Mouse (Mus musculus) kidney, postnatal 10 days (tissue): ENCODE measurements around the gene Pitpnb.

Source experiments
- DNase-seq: peaks from one replicate; pipeline ENCODE4 v3.0.0; 2021; ENCODE audit warnings: mixed read lengths

Pitpnb gene

DNA sequence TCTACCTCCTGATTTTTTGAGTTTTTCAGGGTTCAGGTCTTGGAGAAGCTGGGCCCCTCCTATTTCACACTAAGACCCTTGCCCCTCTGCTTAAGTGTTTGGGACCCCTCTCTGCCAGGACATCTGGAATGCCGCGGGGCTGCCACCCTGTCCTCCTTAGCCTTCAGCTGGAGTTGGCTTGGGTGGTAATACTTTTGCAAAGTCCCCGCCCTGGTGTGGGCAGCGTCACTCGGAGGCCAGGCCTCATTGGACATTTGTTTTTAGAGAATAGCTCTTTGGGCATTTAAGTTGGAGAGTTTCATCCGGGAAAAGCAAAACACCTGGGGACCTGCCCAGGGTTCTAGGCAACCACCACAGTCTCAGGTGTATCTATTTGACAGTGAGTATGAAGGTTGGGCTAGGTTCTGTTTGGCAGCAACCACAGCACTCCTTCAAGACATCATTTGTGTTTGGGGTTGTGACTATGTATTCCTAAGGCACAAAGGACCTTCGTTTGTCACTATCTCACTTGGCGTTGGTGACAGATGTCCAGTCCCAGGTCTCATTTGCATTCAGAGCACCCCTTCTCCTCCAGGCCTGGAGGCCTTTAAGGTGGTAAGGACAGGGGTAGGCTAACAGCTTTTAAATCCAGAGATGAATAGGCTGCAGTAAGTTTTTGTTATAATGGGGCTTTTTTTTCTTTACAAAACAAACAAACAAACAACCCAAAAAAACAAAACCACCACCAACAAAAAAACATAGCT lies 91.7 kb downstream of the Pitpnb start:
- DNase-seq, result no peak

DNA sequence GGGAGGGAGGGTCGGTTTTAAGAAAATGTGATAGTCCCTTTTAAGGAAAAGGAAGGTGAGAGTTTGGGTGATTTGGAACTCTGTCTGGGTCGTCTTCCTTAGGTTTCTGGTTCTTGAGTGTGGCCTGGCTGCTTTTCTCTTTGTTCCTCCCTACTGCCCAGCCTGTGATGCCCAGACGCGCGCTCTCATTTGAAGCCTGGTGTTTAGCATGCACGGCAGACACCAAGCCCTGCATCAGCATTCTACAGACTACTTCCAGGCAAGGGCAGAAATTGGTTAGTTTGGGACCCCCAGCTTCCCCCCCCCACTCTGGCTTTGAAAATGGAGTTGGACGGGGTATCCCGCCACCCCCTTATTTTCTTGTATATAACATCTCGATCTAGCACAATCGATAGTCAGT lies 92.4 kb downstream of the Pitpnb start:
- DNase-seq, result no peak

DNA sequence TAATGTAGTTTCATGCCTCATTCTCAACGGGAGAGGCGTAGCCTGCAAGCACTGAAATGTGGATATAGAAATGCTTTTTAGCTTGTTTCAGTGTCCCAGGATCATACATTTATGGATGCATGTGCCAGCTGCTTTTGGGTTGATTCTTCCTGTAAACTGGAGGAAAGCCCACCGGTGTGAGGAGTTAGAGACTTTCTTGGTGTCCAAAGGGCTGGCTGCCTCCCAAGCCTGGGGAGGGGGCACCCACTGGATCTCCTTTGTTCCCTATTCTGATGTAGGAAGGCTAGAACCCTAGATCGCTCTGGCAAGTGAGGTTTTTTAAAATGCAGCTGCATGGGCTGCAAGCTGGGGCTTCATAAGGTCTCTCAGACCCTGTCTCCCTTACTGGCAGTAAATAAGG lies 93.1 kb downstream of the Pitpnb start:
- no peak for DNase-seq

DNA sequence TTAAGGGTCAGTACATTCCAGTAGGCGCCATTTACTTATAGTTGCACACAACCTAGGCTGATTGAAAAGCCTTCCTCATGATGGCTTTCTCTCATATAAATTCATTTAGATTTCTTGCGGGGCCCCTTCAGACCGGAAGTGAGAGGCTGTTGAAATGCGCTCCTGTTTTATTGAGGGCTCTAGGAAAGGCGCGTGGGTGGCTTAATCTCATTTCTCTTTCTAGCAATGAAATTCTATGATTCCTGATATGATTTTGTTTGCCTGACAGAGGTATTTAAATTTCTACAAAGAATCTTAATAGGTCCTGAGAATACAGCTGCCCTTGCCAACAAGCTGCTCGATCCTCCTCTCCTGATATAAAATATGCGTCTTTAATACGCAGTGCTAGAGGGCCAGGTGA lies 95.2 kb downstream of the Pitpnb start:
- no peak for DNase-seq

DNA sequence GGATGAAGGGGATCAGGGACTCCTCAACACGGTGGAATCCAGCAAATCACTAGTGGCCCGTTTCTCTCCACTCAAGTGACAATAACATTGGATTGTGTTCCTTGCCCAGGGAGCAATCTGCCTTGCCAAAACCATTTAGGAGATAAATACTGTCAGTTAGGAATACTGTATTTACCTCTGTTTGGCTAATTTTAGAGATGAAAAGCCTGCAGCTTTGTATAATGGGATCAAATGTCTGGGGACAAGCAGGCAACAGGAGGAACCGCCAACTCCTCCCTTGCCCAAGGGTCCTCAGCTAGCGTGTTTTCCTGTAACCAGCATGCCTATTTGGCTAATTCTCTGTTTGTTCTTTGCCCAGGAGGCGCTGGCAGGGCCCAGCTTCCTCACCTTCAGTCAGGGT lies 95.7 kb downstream of the Pitpnb start:
- DNase-seq, result no peak

DNA sequence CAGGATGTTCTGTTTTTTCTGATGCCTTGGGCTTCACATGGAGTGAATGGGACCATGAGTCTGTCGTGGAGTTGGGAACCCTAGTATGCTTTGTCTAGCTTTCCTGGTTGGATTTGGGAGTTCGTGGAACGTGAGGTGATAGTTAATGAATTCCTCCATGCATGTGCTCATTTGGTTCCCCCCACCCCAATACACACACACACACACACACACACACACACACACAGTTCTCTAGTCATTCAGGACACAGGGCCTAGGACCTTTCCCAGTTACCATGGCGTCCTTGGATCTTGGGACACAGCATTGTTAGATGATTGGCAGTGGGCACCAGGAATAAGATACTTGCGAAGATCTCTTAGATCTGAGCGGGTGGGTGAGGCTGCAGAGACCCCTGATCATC lies 98.3 kb downstream of the Pitpnb start:
- no peak for DNase-seq

DNA sequence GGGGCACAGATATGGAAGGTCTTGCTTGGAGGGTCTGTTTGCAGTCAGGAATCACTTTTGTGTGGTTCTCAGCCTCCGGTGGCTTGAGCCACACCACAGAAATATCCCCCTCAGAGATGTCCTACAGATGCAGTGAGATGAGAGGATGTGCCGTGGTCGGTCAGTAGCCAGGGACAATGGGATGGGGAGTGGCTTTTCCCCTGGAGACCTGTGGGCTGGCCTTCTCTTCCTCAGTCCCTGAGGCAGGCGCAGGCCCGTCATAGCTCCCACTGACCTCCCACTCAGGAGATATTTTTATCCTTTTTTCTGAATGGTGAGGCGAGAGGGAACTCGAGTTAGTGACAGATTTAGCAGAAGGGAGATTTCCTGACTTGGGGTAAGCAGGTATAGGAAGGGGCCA lies 99.2 kb downstream of the Pitpnb start:
- peak; percentile 53 for DNase-seq

DNA sequence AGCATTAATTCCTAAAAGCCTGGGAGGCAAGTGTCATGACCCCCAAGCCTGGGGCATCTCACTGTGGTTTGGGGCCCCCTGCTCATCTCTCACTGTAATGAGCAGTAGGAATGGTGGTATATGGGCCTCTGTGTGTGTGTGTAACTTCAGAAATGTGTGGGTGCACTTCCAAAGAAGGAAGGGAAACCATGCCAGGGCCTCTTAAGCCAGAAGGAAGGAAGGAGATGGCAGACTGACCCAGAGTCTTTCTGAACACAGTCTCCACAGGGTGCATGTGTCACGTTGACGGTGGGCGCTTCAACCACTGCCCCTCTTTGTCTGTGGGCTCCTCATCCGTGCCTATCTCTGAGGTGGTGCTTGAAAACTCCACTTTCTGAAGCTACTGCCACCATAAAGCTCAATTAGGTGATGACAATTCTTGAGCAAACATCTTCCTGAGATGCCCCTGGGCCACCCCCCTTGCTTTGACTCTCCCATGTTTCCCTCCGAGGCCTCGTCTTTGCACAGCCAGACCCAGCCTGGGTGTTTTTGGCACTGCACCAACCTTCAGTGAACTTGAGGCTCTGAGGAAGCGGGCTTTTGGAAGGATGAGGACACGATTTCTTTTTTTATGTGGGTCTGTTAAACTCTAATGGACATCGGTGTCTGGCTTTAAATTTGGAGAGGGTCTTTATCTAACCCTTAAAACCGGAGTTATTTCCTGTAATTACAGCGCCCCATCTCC lies 100.6 kb downstream of the Pitpnb start:
- peak; percentile 79 for DNase-seq

DNA sequence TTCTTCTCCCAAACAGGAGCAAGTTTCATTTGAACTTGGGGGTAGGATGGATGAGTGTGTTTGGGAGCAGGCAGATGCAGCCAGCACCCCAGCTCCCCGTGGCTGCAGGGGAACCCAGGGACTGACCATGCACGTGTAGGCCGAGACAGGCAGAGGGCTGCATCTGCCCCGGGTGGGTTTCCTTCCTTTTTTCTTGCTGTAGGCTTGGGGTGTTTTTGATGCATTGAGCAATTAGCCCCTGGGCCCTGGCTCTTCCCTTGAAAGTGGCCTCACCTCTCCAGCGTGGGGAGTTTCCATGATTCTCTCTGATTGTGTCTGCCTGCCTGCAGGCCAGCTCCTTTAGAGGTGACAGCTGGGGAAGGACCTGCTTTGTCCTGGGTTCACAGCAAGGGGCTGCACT lies 102.3 kb downstream of the Pitpnb start:
- no peak for DNase-seq

DNA sequence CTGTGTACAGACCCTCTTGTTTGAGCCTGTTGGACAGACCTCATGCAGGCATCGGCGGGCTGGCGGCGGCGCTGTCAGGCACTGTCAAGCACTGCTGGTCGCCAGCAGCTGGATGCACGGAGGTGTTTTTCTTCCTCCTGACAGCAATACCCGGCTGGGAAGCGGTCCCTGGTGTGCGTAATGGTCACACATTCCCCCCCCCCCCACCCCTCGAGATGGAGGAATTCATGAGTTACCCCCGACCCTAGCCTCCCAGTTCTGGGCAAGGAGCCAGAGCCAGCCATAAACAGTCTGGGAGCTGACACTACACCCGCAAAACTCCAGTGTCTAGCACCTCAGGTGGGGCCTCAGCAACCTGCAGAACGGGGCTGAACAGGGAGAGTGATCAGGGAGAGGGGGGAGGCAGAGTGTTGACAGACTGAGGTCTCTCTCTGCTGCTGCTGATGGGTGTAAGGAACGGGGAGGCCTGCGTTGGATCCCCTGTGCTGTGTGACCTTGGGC lies 103.8 kb downstream of the Pitpnb start:
- DNase-seq, result peak; percentile 65

DNA sequence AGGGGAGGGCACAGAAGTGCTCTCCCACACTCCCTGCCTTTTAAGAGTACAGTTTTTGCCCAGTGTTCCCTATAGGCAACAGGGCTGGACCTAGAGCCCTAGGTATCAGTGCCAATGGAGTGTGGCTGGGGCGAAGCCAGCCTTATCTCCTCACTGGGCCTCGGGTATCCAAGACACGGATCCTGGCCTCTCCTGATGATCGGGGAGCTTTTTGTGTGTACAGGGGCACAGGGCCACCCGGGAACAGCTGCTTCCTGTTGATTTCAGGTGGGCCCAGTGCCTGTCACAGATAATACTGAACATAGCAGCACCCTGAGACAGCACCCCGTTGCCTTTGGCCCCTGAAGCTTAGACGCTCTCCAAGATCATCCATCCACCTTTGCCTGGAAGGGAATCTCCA lies 105.7 kb downstream of the Pitpnb start:
- no peak for DNase-seq

DNA sequence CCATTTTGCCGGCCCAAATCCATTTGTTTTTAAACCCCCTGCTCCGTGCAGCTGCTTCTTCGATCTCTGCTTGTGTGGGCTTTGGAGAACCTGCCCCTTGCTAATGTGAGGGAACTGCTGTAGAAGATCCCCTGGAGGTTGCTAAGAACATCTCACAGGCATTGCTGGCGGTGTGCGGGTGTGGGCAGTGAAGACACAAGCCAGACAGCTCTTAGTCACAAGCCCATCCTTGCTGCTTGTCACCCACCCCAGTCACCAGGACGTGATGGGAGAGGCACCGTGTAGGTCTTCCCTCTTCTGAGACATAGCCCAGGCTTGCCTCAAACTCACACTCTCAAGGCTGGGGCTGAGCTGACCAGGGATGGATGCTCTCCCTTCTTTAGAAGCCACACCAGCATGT lies 106.6 kb downstream of the Pitpnb start:
- DNase-seq, result no peak
